Mouse (Mus musculus) spleen, adult 10 weeks (tissue): ENCODE results near the gene Heca. TPM values are rescaled to one million over a fixed set of nuclear protein-coding genes. Genes with fewer than 3 reads are reported as not detected.

Experiments used
- polyA plus RNA-seq: library from polyadenylated mRNA; stranded (reverse); fragments of 350-450 nt; fragmentation: Illumina TruSeq; extraction: RNeasy Lipid Tissue Mini Kit (QIAGEN cat#74804); gene quantifications from one replicate; pipeline ENCODE4 v1.2.3, GENCODE M21; 2015; ENCODE audit warnings: low replicate concordance; ENCODE audit not compliant: insufficient read depth

Heca gene
- 79.8 TPM for polyA plus RNA-seq

DNA sequence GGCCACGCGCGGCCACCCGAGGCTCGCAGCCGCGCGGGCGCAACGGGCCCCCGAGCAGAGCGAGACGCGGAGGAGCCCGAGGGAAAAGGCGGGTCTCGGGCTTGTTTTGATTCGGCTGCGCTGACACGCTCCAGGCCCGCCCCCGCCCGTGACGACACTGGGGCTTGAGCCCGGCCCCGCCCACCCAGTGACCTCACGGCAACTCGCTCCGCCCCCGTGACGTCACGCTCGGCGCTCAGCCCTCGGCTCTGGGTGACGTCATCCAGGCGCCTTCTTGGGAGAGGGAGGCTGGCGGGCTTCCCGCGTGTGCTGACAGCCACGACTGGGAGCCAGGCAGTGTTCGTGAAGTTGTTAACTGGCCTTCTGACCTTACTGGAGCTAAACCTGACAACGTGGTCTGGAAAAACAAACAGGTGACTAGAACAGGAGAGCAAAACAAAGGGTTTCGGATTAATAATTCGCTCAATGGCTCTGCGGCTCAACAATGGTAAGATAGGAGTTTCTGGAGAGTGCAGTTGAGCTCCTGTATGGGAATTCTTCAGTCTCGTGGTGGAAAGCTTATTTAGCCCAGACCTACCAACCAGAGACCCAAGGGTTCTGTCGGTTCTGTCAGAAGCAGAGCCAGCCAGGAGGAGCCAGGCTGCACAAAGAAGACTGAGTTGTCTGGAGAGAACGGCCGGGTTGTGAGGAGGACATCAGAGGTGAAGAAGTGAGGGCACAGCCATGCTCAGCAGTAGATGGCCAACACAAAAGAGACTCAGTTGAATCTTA is at the start of gene Heca:
Gene Heca (minus strand): TSS at position 108 of the 771 bp plus-strand sequence.

Other genes with a start within 250 kb of the Heca start
- gene Cited2, start 224.8 kb downstream of the Heca start, polyA plus RNA-seq, result 32.6 TPM
- 0.90 TPM for gene Txlnb, start 151.8 kb downstream of the Heca start, polyA plus RNA-seq
- gene Abracl, start 75.2 kb upstream of the Heca start, polyA plus RNA-seq, result 244 TPM
- 51.6 TPM for gene Reps1, start 107.8 kb upstream of the Heca start, polyA plus RNA-seq